Mouse (Mus musculus) heart, adult 2 months (tissue): ENCODE results near the gene Pfkfb3. TPM values are rescaled to one million over a fixed set of nuclear protein-coding genes. Genes with fewer than 3 reads are reported as not detected.

Experiments
- DNase-seq, 2 experiments: peaks; one replicate each; pipeline ENCODE4 v3.0.0; 2021
- H3K27ac ChIP-seq: fragments of 200-600 bp; 2 replicates; pipeline ENCODE4 v1.8.1; 2022
- H3K27me3 ChIP-seq: fragments of 200-500 bp; 2 replicates; pipeline ENCODE4 v1.6.1; 2012; ENCODE audit warnings: mild to moderate bottlenecking, low read length, inconsistent platforms, mixed read lengths; ENCODE audit not compliant: control insufficient read depth, insufficient read depth
- H3K36me3 ChIP-seq: fragments of 200-500 bp; 2 replicates; pipeline ENCODE4 v1.6.1; 2012; ENCODE audit warnings: low read length, inconsistent platforms; ENCODE audit not compliant: control insufficient read depth, insufficient read depth
- H3K4me1 ChIP-seq: fragments of 200-500 bp; 2 replicates; pipeline ENCODE4 v1.6.1; 2011; ENCODE audit warnings: low read length; ENCODE audit not compliant: control insufficient read depth, insufficient read depth
- H3K4me3 ChIP-seq: fragments of 200-600 bp; 2 replicates; pipeline ENCODE4 v1.8.1; 2022
- H3K79me2 ChIP-seq: fragments of 200-500 bp; replicated peaks from 2 replicates; pipeline ENCODE4 v1.6.1; 2012; ENCODE audit warnings: mild to moderate bottlenecking, inconsistent platforms, low read length, moderate library complexity, mixed read lengths; ENCODE audit not compliant: control insufficient read depth, insufficient read depth
- H3K9ac ChIP-seq: fragments of 200-500 bp; 2 replicates; pipeline ENCODE4 v1.6.1; 2012; ENCODE audit warnings: low read depth, mild to moderate bottlenecking, control low read depth, inconsistent platforms, low read length, mixed read lengths
- CTCF ChIP-seq: fragments of 200-600 bp; IDR thresholded peaks from 2 replicates; pipeline ENCODE4 v1.8.1; 2022; ENCODE audit warnings: antibody characterized with exemption, mild to moderate bottlenecking, moderate library complexity
- EP300 ChIP-seq: fragments of 200-500 bp; IDR thresholded peaks from 2 replicates; pipeline ENCODE4 v1.6.1; 2011; ENCODE audit warnings: low read depth, low read length, control low read depth; ENCODE audit not compliant: insufficient read depth
- POLR2A ChIP-seq: fragments of 200-500 bp; IDR thresholded peaks from 2 replicates; pipeline ENCODE4 v1.6.1; 2011; ENCODE audit warnings: mild to moderate bottlenecking, low read depth, low read length, control low read depth; ENCODE audit not compliant: insufficient read depth
- WGBS: fragments of 180-500 bp; shearing (Covaris S2); methylation state at CpG from one replicate; pipeline ENCODE4 v1.1.7; 2018; 5-methylcytosine and 5-hydroxymethylcytosine counted together
- intact Hi-C: fragments of 180-260 bp; cut with DNase I; formaldehyde crosslinking; loops from one replicate; pipeline ENCODE4 v1.15.1; 2025
- polyA plus RNA-seq: library from polyadenylated mRNA; depleted of rRNA; stranded (reverse); fragments of >200 nt; gene quantifications from 2 replicates; pipeline ENCODE4 v1.2.3, GENCODE M21; 2012
- total RNA-seq, 2 experiments: library from RNA; stranded (reverse); gene quantifications; 2 replicates each; pipeline ENCODE4 v1.2.3; 2021

The Pfkfb3 gene
- total and polyA plus RNA-seq, 3 experiments = 9.0 to 14.3 (median 12.1) TPM

- Histone ChIP-seq H3K27me3 (no peaks in the 10 kb centered on the region), H3K27ac (no peak overlapping the region), H3K4me3 (no peak overlapping the region), H3K4me1 (peaks cover 13% of the 10 kb centered on the region), H3K36me3 (0 out of 2 replicates have a peak, but pooled peaks cover 2% of the 10 kb centered on the region), H3K9ac (no peak overlapping the region), H3K79me2 (no peaks in the 10 kb centered on the region)
- intact Hi-C loops = no loop called here
- TF ChIP-seq POLR2A (no peak), CTCF (no peak), EP300 (no peak)
- peak; percentile 43 to 69 for DNase-seq
- WGBS = 68% methylated on average over 3 of the region's 3 CpGs
Measured at GRCm38 (mm10) chr2:11496601-11497031, 57.3 kb downstream of the Pfkfb3 start.

DNA sequence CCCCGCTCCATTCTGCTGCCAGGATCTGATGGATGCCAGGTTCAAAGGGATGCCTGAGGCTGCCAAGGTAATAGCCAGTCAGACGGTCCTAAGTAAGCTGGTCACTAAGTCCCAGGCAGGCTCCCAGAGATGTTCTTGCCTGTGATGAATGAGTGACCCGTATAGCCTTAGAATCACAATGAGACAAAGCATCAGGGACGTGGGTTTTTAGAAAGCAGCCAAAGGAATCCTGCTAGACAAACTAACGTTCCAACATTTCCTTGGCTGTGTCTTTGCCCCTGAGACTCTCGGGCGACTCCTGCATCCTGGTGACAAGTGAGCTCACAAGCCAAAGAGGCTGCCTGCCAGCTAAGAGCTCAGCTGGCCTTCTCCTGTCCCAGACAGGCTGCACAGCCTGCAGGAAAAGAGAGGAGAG, 59.0 kb downstream of the Pfkfb3 start:
- H3K36me3 ChIP-seq = 0 out of 2 replicates have a peak, but pooled peaks cover 2% of the 10 kb centered on the region
- no peaks in the 10 kb centered on the region for H3K27me3 ChIP-seq
- H3K4me1 ChIP-seq = peaks cover 12% of the 10 kb centered on the region
- no peak overlapping the region for H3K27ac ChIP-seq
- TF ChIP-seq POLR2A (no peak), EP300 (no peak), CTCF (no peak)
- no peak overlapping the region for H3K9ac ChIP-seq
- H3K4me3 ChIP-seq = no peak overlapping the region
- peak; percentile 62 to 75 for DNase-seq
- WGBS = 26% methylated on average over 7 of the region's 7 CpGs
- no peaks in the 10 kb centered on the region for H3K79me2 ChIP-seq
- intact Hi-C loops = no loop called here

DNA sequence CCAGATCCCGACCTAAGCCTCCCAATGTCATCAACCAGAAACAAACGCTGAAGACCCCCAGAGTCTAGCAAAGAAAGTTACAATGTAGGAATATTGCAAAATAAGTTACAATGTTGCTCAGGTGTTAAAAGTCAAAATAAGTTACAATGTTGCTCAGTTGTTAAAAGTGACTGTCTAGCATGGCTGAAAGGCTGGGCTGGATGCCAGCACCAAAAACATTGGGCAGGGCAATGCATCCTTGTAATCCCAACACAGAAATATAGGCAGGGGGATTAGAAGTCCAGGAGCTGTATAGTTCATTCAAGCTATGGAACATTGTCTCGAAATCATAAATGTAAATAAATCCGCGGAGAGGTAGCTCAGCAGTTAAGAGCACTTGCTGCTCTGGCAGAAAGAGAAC, 61.0 kb downstream of the Pfkfb3 start:
- Histone ChIP-seq H3K27me3 (no peaks in the 10 kb centered on the region), H3K4me3 (no peak overlapping the region), H3K4me1 (peaks cover 10% of the 10 kb centered on the region), H3K27ac (no peak overlapping the region), H3K36me3 (0 out of 2 replicates have a peak, but pooled peaks cover 2% of the 10 kb centered on the region), H3K79me2 (no peaks in the 10 kb centered on the region), H3K9ac (no peak overlapping the region)
- 88% methylated on average over 5 of the region's 5 CpGs for WGBS
- DNase-seq = no peak
- intact Hi-C loops = no loop called here
- no peak for TF ChIP-seq EP300
- no peak for TF ChIP-seq POLR2A
- TF ChIP-seq CTCF = no peak

GRCm38 (mm10) chr2:11491471-11491870, 62.4 kb downstream of the Pfkfb3 start:
- no peaks in the 10 kb centered on the region for H3K27me3 ChIP-seq
- H3K79me2 ChIP-seq = no peaks in the 10 kb centered on the region
- DNase-seq = no peak
- H3K4me3 ChIP-seq = no peak overlapping the region
- no peak overlapping the region for H3K9ac ChIP-seq
- intact Hi-C loops = no loop called here
- TF ChIP-seq CTCF (no peak), POLR2A (no peak), EP300 (no peak)
- no peak overlapping the region for H3K27ac ChIP-seq
- WGBS = 93% methylated on average over 3 of the region's 3 CpGs
- no peaks in the 10 kb centered on the region for H3K36me3 ChIP-seq
- peaks cover 7% of the 10 kb centered on the region for H3K4me1 ChIP-seq

GRCm38 (mm10) chr2:11490554-11490953, 63.3 kb downstream of the Pfkfb3 start:
- Histone ChIP-seq H3K27ac (no peak overlapping the region), H3K9ac (no peak overlapping the region), H3K79me2 (no peaks in the 10 kb centered on the region), H3K36me3 (no peaks in the 10 kb centered on the region), H3K4me1 (peaks cover 3% of the 10 kb centered on the region), H3K27me3 (no peaks in the 10 kb centered on the region), H3K4me3 (no peak overlapping the region)
- intact Hi-C loops = no loop called here
- TF ChIP-seq POLR2A (no peak), EP300 (no peak), CTCF (no peak)
- 85% methylated on average over 4 of the region's 4 CpGs for WGBS
- DNase-seq = no peak

DNA sequence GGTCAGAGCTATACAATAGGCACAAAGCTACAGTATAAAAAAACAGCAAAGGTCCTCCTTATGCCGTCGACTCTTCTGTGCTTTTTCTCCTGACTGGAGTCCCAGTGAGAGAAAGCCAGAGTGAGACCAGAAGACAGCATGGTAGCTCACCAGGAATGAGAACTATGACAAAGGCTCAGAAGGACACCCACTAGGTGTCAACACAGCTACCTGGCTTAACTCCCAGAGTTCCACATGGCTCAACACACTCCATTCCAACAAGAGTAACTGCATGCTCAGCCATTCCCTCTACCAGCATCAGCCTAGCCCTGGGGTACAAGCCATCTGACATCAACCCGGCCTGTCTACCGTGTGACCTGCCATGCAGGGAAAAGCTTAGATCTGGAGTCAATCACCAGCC, 70.7 kb downstream of the Pfkfb3 start:
- TF ChIP-seq CTCF = no peak
- no peak for TF ChIP-seq EP300
- no peak for TF ChIP-seq POLR2A
- H3K9ac ChIP-seq = no peak overlapping the region
- H3K27ac ChIP-seq = no peak overlapping the region
- no peak for DNase-seq
- H3K36me3 ChIP-seq = no peaks in the 10 kb centered on the region
- H3K4me3 ChIP-seq = no peak overlapping the region
- intact Hi-C loops = no loop called here
- H3K79me2 ChIP-seq = no peaks in the 10 kb centered on the region
- 73% methylated on average over 4 of the region's 4 CpGs for WGBS
- H3K4me1 ChIP-seq = no peaks in the 10 kb centered on the region
- H3K27me3 ChIP-seq = no peaks in the 10 kb centered on the region

DNA sequence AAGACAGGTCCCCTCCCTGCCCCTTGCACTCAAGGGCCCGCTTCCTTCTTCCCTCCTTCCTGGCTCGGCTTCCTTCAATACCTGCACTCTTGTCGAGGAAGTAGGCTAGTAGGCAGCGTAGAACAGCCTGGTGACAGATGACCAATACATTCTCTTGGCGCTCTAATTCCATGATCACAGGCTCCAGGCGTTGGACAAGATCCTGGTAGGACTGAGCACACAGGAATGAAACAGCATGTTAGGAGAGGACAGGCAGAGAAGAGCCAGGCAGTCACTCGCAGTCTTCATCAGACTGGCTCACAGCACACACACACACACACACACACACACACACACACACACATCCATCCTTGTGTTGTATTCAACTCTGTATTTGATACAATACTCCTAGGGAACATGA, 71.5 kb downstream of the Pfkfb3 start:
- Histone ChIP-seq H3K27me3 (no peaks in the 10 kb centered on the region), H3K79me2 (no peaks in the 10 kb centered on the region), H3K4me1 (no peaks in the 10 kb centered on the region), H3K36me3 (no peaks in the 10 kb centered on the region), H3K27ac (no peak overlapping the region), H3K4me3 (no peak overlapping the region), H3K9ac (no peak overlapping the region)
- 88% methylated on average over 7 of the region's 7 CpGs for WGBS
- intact Hi-C loops = no loop called here
- no peak for TF ChIP-seq POLR2A
- TF ChIP-seq CTCF = no peak
- no peak for TF ChIP-seq EP300
- DNase-seq = no peak
